Mouse (Mus musculus) neural tube, embryonic 13.5 days (tissue): ENCODE measurements at regions not wholly inside any gene's neighbourhood (a gene's known extent, or its start where the extent isn't known, plus 50 kb on each side); places are given as distances from the start of the nearest gene placed in this dataset.

Experiments used
- ATAC-seq: fragments of 200-750 bp; cut with Nextera tagmentation; 2 replicates; pipeline ENCODE4 v1.8.0; 2017; ENCODE audit warnings: low read depth, mild to moderate bottlenecking, moderate TSS enrichment, moderate library complexity
- H3K27ac ChIP-seq: fragments of 300-500 bp; sonication (generic); replicated peaks from 2 replicates; pipeline ENCODE4 v1.5.1; 2015; ENCODE audit warnings: moderate library complexity, mild to moderate bottlenecking, inconsistent platforms
- H3K27me3 ChIP-seq: fragments of 300-500 bp; sonication (generic); 2 replicates; pipeline ENCODE4 v1.6.1; 2015; ENCODE audit warnings: mild to moderate bottlenecking, inconsistent platforms
- H3K36me3 ChIP-seq: fragments of 300-500 bp; sonication (generic); 2 replicates; pipeline ENCODE4 v1.6.1; 2015; ENCODE audit warnings: mild to moderate bottlenecking, inconsistent platforms
- H3K4me1 ChIP-seq: fragments of 300-500 bp; sonication (generic); replicated peaks from 2 replicates; pipeline ENCODE4 v1.6.1; 2015; ENCODE audit warnings: inconsistent platforms
- H3K4me2 ChIP-seq: fragments of 300-500 bp; sonication (generic); 2 replicates; pipeline ENCODE4 v1.6.1; 2015; ENCODE audit warnings: inconsistent platforms, mild to moderate bottlenecking, moderate library complexity
- H3K4me3 ChIP-seq: fragments of 300-500 bp; sonication (generic); 2 replicates; pipeline ENCODE4 v1.5.1; 2015; ENCODE audit warnings: mild to moderate bottlenecking, inconsistent platforms
- H3K9ac ChIP-seq: fragments of 300-500 bp; sonication (generic); 2 replicates; pipeline ENCODE4 v1.6.1; 2015; ENCODE audit warnings: moderate library complexity, mild to moderate bottlenecking, inconsistent platforms
- H3K9me3 ChIP-seq: fragments of 300-500 bp; sonication (generic); 2 replicates; pipeline ENCODE4 v1.6.1; 2016; ENCODE audit warnings: inconsistent platforms
- WGBS: fragments of 180-500 bp; shearing (Covaris S2); methylation state at CpG from one replicate; pipeline ENCODE4 v1.1.7; 2015; 5-methylcytosine and 5-hydroxymethylcytosine counted together

DNA sequence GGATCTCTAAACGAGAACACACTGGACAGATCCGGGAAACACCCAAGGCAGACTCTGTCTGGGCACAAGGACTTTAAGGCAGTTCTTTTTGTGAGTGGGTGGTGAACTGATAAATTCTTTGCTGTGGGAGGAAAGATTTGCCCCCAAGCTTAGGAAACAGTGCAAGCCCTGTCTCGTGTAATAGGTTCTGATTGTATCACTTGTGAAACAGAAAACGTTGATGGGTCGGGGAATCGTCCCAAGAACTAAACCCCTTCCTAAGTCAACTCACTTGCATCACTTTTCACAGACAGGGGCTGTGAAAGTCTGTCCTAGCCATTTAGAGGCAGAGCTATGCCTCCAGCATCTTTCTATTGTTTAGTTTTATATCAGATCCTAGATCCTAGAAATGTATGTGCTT, 282.6 kb upstream of the Dach1 start:
- H3K36me3 ChIP-seq = no peaks in the 10 kb centered on the region
- WGBS = 80% methylated on average over 6 of the region's 6 CpGs
- no peak overlapping the region for H3K4me2 ChIP-seq
- no peak overlapping the region for H3K27ac ChIP-seq
- H3K9me3 ChIP-seq = no peaks in the 10 kb centered on the region
- H3K4me1 ChIP-seq = no peaks in the 10 kb centered on the region
- no peak overlapping the region for H3K9ac ChIP-seq
- H3K27me3 ChIP-seq = no peaks in the 10 kb centered on the region
- ATAC-seq = no peak
- H3K4me3 ChIP-seq = no peak overlapping the region

DNA sequence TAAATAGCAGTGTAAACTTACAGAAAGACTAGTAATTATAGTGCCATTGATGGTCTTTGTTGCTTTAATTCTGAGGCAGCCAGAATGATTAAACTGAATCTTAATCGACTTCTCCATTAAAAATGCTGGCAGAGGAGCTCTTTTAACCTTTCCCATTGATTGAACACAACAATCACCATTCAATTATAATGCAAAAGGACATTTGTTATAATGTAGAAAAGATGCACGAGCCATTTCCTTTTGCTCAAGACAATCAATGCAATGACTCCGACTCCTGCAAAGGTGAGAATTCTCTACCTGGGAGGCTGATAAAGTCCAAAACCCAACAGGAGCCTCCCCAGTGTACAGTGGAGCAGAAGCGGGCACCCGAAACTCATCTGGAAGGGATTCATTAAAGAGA, 280.0 kb upstream of the Dach1 start:
- Histone ChIP-seq H3K4me2 (no peak overlapping the region), H3K27me3 (no peaks in the 10 kb centered on the region), H3K4me3 (no peak overlapping the region), H3K36me3 (no peaks in the 10 kb centered on the region), H3K9me3 (no peaks in the 10 kb centered on the region), H3K4me1 (no peaks in the 10 kb centered on the region), H3K9ac (no peak overlapping the region), H3K27ac (no peak overlapping the region)
- ATAC-seq = no peak
- 58% methylated on average over 5 of the region's 5 CpGs for WGBS

DNA sequence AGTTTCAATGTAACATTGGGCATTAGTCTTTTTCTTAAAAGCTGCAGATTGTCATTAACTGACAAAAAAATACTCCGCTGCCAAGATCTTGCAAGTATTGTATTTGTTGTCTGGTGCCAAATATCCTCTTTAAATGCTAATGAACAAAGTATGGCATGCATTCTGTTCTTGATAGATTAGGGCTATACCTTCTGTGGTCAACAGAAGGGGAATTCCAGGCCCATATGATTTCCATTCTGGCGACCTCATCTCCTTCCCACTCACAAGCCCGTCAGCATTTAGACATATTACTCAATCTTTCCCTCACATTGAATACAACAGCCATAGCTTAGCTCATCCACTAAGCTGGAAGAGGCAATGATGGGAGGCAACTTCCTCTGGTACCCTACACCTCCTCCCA, 272.8 kb upstream of the Dach1 start:
- Histone ChIP-seq H3K27ac (no peak overlapping the region), H3K4me2 (no peak overlapping the region), H3K9ac (no peak overlapping the region), H3K4me1 (no peaks in the 10 kb centered on the region), H3K4me3 (no peak overlapping the region), H3K36me3 (no peaks in the 10 kb centered on the region), H3K9me3 (no peaks in the 10 kb centered on the region), H3K27me3 (no peaks in the 10 kb centered on the region)
- WGBS = 80% methylated on average over 3 of the region's 3 CpGs
- ATAC-seq = no peak

DNA sequence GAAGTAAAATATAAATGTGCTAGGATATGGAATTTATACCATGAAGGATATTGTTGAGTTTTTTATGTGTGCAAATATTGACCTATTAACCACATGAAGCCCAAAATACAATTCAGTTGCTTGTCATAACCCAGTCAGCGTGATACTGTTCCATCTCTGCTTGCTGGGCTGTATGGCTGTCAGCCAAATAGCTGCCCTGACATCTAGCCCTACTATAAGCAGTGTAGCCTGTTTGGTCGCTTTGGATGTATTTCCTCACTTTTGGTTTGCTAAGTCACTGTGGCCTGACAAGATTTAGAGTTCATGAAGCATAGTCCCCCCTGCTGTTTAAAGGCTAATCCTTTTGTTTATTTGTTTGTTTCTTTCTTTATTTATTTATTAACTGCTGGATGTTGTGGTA, 272.4 kb upstream of the Dach1 start:
- Histone ChIP-seq H3K36me3 (no peaks in the 10 kb centered on the region), H3K4me1 (no peaks in the 10 kb centered on the region), H3K27ac (no peak overlapping the region), H3K4me2 (no peak overlapping the region), H3K9me3 (no peaks in the 10 kb centered on the region), H3K9ac (no peak overlapping the region), H3K27me3 (no peaks in the 10 kb centered on the region), H3K4me3 (no peak overlapping the region)
- 73% methylated on average over 2 of the region's 2 CpGs for WGBS
- no peak for ATAC-seq

DNA sequence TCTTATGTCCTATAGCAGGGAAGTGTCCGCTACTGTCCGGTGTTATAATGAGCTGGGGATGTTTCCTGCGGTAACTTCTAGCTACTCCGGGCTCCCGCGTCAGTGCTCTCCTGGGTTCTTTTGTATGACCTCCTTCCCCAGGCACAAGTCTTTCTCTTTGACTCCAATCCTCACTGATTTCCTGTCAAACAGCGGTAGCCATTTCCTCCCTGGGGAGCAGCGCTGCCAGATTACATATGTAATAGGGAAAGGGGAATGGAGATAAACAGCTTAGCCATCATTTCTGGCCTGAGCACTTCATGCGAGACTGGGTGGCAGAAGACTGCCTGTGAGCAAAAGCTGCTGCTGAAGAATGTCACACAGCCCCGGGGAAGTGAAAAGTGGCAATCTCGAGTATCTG, 262.4 kb upstream of the Dach1 start:
- no peaks in the 10 kb centered on the region for H3K36me3 ChIP-seq
- no peak overlapping the region for H3K4me3 ChIP-seq
- no peaks in the 10 kb centered on the region for H3K9me3 ChIP-seq
- H3K9ac ChIP-seq = no peak overlapping the region
- no peak overlapping the region for H3K27ac ChIP-seq
- H3K4me1 ChIP-seq = 0 out of 2 replicates have a peak, but pooled peaks cover 4% of the 10 kb centered on the region
- 59% methylated on average over 11 of the region's 11 CpGs for WGBS
- H3K4me2 ChIP-seq = no peak overlapping the region
- no peak for ATAC-seq
- no peaks in the 10 kb centered on the region for H3K27me3 ChIP-seq

DNA sequence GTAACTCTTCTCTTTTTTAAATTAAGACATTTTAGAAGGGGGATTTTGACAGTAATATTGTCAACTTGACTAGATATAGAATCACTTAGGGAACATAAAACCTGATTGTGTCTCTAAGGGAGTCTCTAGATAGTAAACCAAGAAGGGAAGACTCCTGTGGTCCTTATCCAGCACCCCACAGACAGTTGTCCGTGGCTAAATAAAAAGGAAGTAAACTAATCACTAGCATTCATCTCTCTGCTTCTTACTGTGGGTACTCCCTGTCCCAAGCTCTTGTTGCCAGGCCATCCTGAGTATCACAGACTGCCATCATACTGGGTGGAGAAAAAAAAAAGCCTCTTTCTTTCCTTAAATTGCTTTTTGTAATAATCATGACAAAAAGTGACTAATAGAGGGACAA, 248.2 kb upstream of the Dach1 start:
- H3K4me2 ChIP-seq = no peak overlapping the region
- H3K27ac ChIP-seq = no peak overlapping the region
- H3K9me3 ChIP-seq = no peaks in the 10 kb centered on the region
- H3K36me3 ChIP-seq = no peaks in the 10 kb centered on the region
- no peak for ATAC-seq
- H3K4me3 ChIP-seq = no peak overlapping the region
- no peak overlapping the region for H3K9ac ChIP-seq
- H3K4me1 ChIP-seq = no peaks in the 10 kb centered on the region
- no peaks in the 10 kb centered on the region for H3K27me3 ChIP-seq
- 52% methylated on average over 1 of the region's 1 CpGs for WGBS

DNA sequence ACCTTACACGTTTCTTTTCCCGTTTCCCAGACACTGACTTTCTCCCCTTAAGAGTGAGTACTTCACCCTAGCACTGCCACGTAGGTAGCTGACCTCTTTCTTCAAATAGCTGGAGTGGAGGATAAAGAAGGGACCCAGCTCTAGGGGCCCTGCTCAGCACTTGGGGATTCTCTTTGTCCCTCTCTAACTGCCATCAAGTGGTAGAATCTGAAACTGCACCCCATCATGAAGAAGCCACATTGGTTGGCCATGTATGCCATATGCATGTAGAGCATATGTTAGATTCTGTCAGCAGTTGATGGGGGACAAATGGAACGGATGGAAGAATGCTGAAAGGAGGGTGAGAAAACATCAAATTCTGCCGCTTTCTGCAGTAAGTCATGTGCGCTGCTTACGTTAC, 244.6 kb upstream of the Dach1 start:
- Histone ChIP-seq H3K4me2 (no peak overlapping the region), H3K4me3 (no peak overlapping the region), H3K4me1 (no peaks in the 10 kb centered on the region), H3K27ac (no peak overlapping the region), H3K9ac (no peak overlapping the region), H3K27me3 (no peaks in the 10 kb centered on the region), H3K36me3 (no peaks in the 10 kb centered on the region), H3K9me3 (no peaks in the 10 kb centered on the region)
- WGBS = 54% methylated on average over 7 of the region's 7 CpGs
- ATAC-seq = no peak

DNA sequence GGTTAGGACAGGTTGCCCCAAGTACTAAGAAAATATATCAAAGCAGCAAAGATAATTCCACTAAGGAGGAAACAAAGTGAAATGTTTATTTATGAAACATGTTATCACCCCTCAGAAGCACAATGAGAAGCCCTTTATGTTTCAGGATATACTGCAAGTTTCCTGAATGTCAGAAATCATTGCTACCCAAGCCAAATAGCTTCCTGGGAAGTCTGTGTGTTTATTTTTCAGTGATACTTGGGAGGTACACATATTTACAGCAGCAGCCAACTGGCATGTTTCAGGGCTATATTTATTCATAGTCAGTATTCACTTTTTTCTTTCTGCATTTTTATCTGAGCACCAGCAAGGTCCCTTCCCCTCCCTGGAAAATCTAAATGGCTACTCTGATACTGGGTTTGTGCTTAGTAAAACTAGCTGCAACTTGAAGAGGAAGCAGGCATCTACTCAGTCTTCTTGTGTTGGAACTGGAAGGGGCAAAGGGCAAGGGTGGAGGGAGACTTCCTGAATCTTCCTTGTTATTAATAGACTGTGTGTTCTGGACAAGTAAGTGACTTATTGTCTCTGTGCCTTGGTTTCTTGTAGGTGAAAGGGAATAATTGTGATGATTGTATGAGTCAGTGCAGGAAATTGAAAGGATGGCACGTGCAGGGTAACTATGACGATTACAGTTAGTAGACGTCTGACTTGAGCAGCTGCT, 236.5 kb upstream of the Dach1 start:
- H3K9me3 ChIP-seq = no peaks in the 10 kb centered on the region
- H3K27me3 ChIP-seq = no peaks in the 10 kb centered on the region
- no peaks in the 10 kb centered on the region for H3K4me1 ChIP-seq
- no peak overlapping the region for H3K4me2 ChIP-seq
- ATAC-seq = no peak
- no peak overlapping the region for H3K27ac ChIP-seq
- WGBS = 66% methylated on average over 3 of the region's 3 CpGs
- no peaks in the 10 kb centered on the region for H3K36me3 ChIP-seq
- H3K9ac ChIP-seq = no peak overlapping the region
- H3K4me3 ChIP-seq = no peak overlapping the region

DNA sequence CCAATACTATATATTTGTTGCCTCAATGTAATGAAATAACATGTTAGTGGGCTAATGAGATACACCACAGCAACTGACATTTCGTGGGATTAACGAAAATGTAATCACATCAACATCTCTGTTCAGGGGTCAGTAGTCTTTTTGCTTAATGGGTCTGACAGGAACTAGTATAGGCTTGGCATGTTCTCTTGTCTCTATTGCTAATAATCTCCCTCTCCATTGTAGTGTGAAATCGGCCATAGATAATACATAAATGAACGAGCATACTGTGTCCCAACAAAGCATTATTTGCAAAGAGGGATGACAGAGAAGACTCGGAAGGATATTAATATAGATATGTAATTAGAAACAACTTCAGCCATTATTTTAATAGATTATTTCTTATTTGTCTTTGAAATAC, 234.5 kb upstream of the Dach1 start:
- Histone ChIP-seq H3K27me3 (no peaks in the 10 kb centered on the region), H3K27ac (no peak overlapping the region), H3K9ac (no peak overlapping the region), H3K9me3 (no peaks in the 10 kb centered on the region), H3K4me2 (no peak overlapping the region), H3K36me3 (no peaks in the 10 kb centered on the region), H3K4me3 (no peak overlapping the region), H3K4me1 (no peaks in the 10 kb centered on the region)
- 92% methylated on average over 5 of the region's 5 CpGs for WGBS
- no peak for ATAC-seq

DNA sequence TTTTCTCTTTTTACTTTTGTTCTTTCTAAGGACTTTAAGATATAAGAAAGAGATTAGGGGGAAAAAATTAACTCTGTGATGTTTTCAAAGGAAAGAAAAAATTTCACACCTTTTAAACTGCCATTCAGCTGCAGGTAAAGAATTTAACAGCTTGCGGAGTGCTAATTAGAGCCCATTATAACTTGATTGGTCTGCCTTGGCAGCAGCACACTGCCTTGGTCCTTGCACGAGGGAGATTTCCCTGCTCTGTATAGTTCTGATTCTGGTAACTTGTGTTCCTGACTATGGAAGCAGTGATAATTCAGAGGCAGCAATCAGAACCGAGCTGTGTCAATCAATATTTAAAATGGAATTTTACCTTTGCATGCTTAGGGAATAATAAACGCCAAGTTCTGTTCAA, 218.3 kb upstream of the Dach1 start:
- H3K27ac ChIP-seq = no peak overlapping the region
- 57% methylated on average over 4 of the region's 4 CpGs for WGBS
- no peak overlapping the region for H3K4me3 ChIP-seq
- ATAC-seq = no peak
- H3K9me3 ChIP-seq = 0 out of 2 replicates have a peak, but pooled peaks cover 3% of the 10 kb centered on the region
- H3K9ac ChIP-seq = no peak overlapping the region
- no peaks in the 10 kb centered on the region for H3K27me3 ChIP-seq
- H3K4me2 ChIP-seq = no peak overlapping the region
- no peaks in the 10 kb centered on the region for H3K4me1 ChIP-seq
- no peaks in the 10 kb centered on the region for H3K36me3 ChIP-seq
